Mouse (Mus musculus): ENCODE measurements around the gene Gprc5d.

Gprc5d gene

GRCm38 (mm10) chr6:135118183-135118582 lies at the start of gene Gprc5d:
Gene Gprc5d (minus strand): TSS chr6:135118283.
- DNase-seq (ENCODE audit: inconsistent age in 2 of 2, low spot score in 1 of 2), result no peak

- no peak for DNase-seq (ENCODE audit: inconsistent age in 2 of 2, low spot score in 1 of 2)
These were observed 48.6 kb upstream of the Gprc5d start for GRCm38 (mm10) chr6:135166712-135167111.

GRCm38 (mm10) chr6:135166262-135166661 lies 48.2 kb upstream of the Gprc5d start:
- no peak for DNase-seq (ENCODE audit: inconsistent age in 2 of 2, low spot score in 1 of 2)

GRCm38 (mm10) chr6:135165706-135166105 lies 47.6 kb upstream of the Gprc5d start:
- no peak for DNase-seq (ENCODE audit: inconsistent age in 2 of 2, low spot score in 1 of 2)

GRCm38 (mm10) chr6:135165191-135165590 lies 47.1 kb upstream of the Gprc5d start:
- no peak for DNase-seq (ENCODE audit: inconsistent age in 2 of 2, low spot score in 1 of 2)

- no peak for DNase-seq (ENCODE audit: inconsistent age in 2 of 2, low spot score in 1 of 2)
These were observed 44.8 kb upstream of the Gprc5d start for GRCm38 (mm10) chr6:135162861-135163260.

GRCm38 (mm10) chr6:135162311-135162710 lies 44.2 kb upstream of the Gprc5d start:
- no peak for DNase-seq (ENCODE audit: inconsistent age in 2 of 2, low spot score in 1 of 2)

- no peak for DNase-seq (ENCODE audit: inconsistent age in 2 of 2, low spot score in 1 of 2)
These were observed 43.3 kb upstream of the Gprc5d start for GRCm38 (mm10) chr6:135161356-135161755.

- DNase-seq (ENCODE audit: inconsistent age in 2 of 2, low spot score in 1 of 2), result no peak
These were observed 40.4 kb upstream of the Gprc5d start for GRCm38 (mm10) chr6:135158509-135158908.

GRCm38 (mm10) chr6:135157496-135157895 lies 39.4 kb upstream of the Gprc5d start:
- DNase-seq (ENCODE audit: inconsistent age in 2 of 2, low spot score in 1 of 2), result no peak

GRCm38 (mm10) chr6:135156597-135156996 lies 38.5 kb upstream of the Gprc5d start:
- DNase-seq (ENCODE audit: inconsistent age in 2 of 2, low spot score in 1 of 2), result no peak

- no peak for DNase-seq (ENCODE audit: inconsistent age in 2 of 2, low spot score in 1 of 2)
These were observed 35.6 kb upstream of the Gprc5d start for GRCm38 (mm10) chr6:135153719-135154118.

GRCm38 (mm10) chr6:135150311-135150710 lies 32.2 kb upstream of the Gprc5d start:
- DNase-seq (ENCODE audit: inconsistent age in 2 of 2, low spot score in 1 of 2), result no peak

GRCm38 (mm10) chr6:135149722-135150121 lies 31.6 kb upstream of the Gprc5d start:
- DNase-seq (ENCODE audit: inconsistent age in 2 of 2, low spot score in 1 of 2), result no peak

- no peak for DNase-seq (ENCODE audit: inconsistent age in 2 of 2, low spot score in 1 of 2)
These were observed 31.1 kb upstream of the Gprc5d start for GRCm38 (mm10) chr6:135149175-135149574.

GRCm38 (mm10) chr6:135148506-135148905 lies 30.4 kb upstream of the Gprc5d start:
- peak in 1 of 2 experiments; percentile 66 for DNase-seq (ENCODE audit: inconsistent age in 2 of 2, low spot score in 1 of 2)

GRCm38 (mm10) chr6:135145976-135146375 lies 27.9 kb upstream of the Gprc5d start:
- no peak for DNase-seq (ENCODE audit: inconsistent age in 2 of 2, low spot score in 1 of 2)

- DNase-seq (ENCODE audit: inconsistent age in 2 of 2, low spot score in 1 of 2), result peak; percentile 27 to 56
These were observed 26.4 kb upstream of the Gprc5d start for GRCm38 (mm10) chr6:135144516-135144915.

GRCm38 (mm10) chr6:135143151-135143550 lies 25.1 kb upstream of the Gprc5d start:
- DNase-seq (ENCODE audit: inconsistent age in 2 of 2, low spot score in 1 of 2), result no peak

- DNase-seq (ENCODE audit: inconsistent age in 2 of 2, low spot score in 1 of 2), result no peak
These were observed 23.5 kb upstream of the Gprc5d start for GRCm38 (mm10) chr6:135141451-135142147.

- peak in 1 of 2 experiments; percentile 57 for DNase-seq (ENCODE audit: inconsistent age in 2 of 2, low spot score in 1 of 2)
These were observed 20.7 kb upstream of the Gprc5d start for GRCm38 (mm10) chr6:135138746-135139145.

- DNase-seq (ENCODE audit: inconsistent age in 2 of 2, low spot score in 1 of 2), result no peak
These were observed 20.1 kb upstream of the Gprc5d start for GRCm38 (mm10) chr6:135138207-135138606.

GRCm38 (mm10) chr6:135137736-135138135 lies 19.7 kb upstream of the Gprc5d start:
- no peak for DNase-seq (ENCODE audit: inconsistent age in 2 of 2, low spot score in 1 of 2)

Data from adrenal gland, adult (tissue).